Mouse (Mus musculus): ENCODE results near the gene Dhx15. TPM values are rescaled to one million over a fixed set of nuclear protein-coding genes. Genes with fewer than 3 reads are reported as not detected.

The Dhx15 gene
- polyA plus RNA-seq, 1 experiment from 2014 or later: 58.5 TPM

DNA sequence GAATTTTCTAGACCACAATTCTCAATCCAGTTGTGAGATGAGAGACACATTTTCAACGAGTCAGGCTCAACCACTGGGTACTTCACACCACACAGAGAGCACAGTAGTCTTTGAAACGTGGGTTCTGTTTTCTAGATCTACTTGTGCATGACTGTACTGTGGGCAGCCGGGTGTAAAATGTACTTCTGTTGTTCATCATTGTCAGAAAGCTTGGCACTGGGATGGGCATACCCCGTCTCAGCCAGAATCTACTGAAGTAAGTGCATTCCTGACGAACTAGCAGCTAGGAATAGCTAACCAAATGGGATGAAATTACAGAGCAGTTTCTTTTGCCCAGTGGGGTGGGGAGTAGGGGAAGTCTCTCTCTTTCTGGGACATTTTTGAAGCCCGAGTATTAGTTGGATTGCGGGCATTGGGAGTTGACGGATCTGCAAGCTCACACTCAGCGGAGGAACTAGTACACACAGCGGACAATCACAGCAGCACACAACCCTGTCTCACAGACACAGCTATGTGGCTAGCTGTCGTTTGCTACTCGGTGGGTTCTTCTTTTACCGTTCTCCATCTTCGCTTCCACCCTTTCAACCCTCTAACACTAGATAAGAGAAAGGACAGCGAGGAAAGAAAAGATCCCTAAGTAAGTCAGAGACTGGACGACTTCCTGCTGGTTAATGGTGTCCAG is 54.7 kb downstream of the Dhx15 start:
- Histone ChIP-seq H3K9ac (ENCODE audit: low read depth, low read length) (no peak overlapping the region), H3K27me3 (ENCODE audit: control insufficient read depth, insufficient read depth, low read length) (no peaks in the 10 kb centered on the region), H3K9me3 (replicated peaks; ENCODE audit: control insufficient read depth, low read length) (no peaks in the 10 kb centered on the region), H3K36me3 (ENCODE audit: control insufficient read depth, insufficient read depth, low read length) (peaks cover 6% of the 10 kb centered on the region; the same call in 1 of the 2 replicates), H3K27ac (ENCODE audit: low read depth, low read length) (no peak overlapping the region), H3K4me1 (ENCODE audit: control insufficient read depth, insufficient read depth, low read length) (no peaks in the 10 kb centered on the region), H3K4me3 (ENCODE audit: low read depth, low read length) (no peak overlapping the region), H3K4me2 (no peak overlapping the region)
- no peak for ATAC-seq (replicated peaks; ENCODE audit: insufficient number of reproducible peaks, low FRiP score, low TSS enrichment)
- WGBS (ENCODE audit: insufficient replicate concordance): 70% methylated on average over 16 of the region's 16 CpGs

DNA sequence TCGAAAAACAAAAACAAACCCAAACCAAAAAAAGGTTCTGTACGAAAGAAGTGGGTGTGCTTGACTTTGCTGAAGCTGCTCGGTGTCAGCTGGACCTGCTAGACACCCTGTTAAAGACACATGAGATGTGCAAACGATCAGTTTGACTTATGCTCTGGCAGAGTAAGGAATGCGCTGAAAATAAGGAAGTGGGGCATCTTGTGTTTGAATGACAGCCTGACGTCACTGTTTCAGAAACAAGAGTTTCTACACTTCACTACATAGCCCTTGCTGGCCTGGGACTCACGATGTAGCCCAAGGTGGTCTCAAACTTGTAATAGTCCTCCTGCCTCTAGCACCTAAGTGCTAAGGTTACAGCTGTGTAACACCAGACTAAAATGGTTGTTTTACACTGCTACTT is 57.5 kb downstream of the Dhx15 start:
- H3K27ac ChIP-seq (ENCODE audit: low read depth, low read length): no peak overlapping the region
- no peaks in the 10 kb centered on the region for H3K27me3 ChIP-seq (ENCODE audit: control insufficient read depth, insufficient read depth, low read length)
- no peak overlapping the region for H3K9ac ChIP-seq (ENCODE audit: low read depth, low read length)
- H3K4me1 ChIP-seq (ENCODE audit: control insufficient read depth, insufficient read depth, low read length): no peaks in the 10 kb centered on the region
- no peaks in the 10 kb centered on the region for H3K36me3 ChIP-seq (ENCODE audit: control insufficient read depth, insufficient read depth, low read length)
- no peak for ATAC-seq (replicated peaks; ENCODE audit: insufficient number of reproducible peaks, low FRiP score, low TSS enrichment)
- H3K4me2 ChIP-seq: no peak overlapping the region
- 92% methylated on average over 7 of the region's 7 CpGs for WGBS (ENCODE audit: insufficient replicate concordance)
- H3K4me3 ChIP-seq (ENCODE audit: low read depth, low read length): no peak overlapping the region
- H3K9me3 ChIP-seq (replicated peaks; ENCODE audit: control insufficient read depth, low read length): no peaks in the 10 kb centered on the region

DNA sequence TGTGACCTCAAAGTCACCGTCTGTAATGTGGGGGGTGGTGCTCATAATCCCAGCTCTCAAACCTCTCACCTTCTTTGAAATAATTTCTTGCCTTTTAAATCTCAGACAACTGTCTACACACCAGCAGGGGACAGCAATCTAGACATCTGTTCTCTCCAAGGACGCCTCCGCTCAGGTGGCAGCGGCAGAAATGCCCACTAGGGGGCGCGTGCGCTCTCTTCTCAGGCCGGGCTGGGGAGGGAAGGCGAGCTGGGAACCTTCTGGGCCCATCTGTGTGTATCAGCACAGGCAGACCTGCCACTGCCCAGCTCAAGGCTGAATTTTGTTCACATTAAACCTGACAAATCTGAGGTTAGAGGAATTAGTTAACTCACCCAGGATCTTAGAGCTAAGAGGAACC is 58.2 kb downstream of the Dhx15 start:
- Histone ChIP-seq H3K27me3 (ENCODE audit: control insufficient read depth, insufficient read depth, low read length) (no peaks in the 10 kb centered on the region), H3K9ac (ENCODE audit: low read depth, low read length) (no peak overlapping the region), H3K4me1 (ENCODE audit: control insufficient read depth, insufficient read depth, low read length) (no peaks in the 10 kb centered on the region), H3K36me3 (ENCODE audit: control insufficient read depth, insufficient read depth, low read length) (no peaks in the 10 kb centered on the region), H3K9me3 (replicated peaks; ENCODE audit: control insufficient read depth, low read length) (no peaks in the 10 kb centered on the region), H3K27ac (ENCODE audit: low read depth, low read length) (no peak overlapping the region), H3K4me3 (ENCODE audit: low read depth, low read length) (no peak overlapping the region), H3K4me2 (no peak overlapping the region)
- WGBS (ENCODE audit: insufficient replicate concordance): 23% methylated on average over 9 of the region's 9 CpGs
- ATAC-seq (replicated peaks; ENCODE audit: insufficient number of reproducible peaks, low FRiP score, low TSS enrichment): no peak

DNA sequence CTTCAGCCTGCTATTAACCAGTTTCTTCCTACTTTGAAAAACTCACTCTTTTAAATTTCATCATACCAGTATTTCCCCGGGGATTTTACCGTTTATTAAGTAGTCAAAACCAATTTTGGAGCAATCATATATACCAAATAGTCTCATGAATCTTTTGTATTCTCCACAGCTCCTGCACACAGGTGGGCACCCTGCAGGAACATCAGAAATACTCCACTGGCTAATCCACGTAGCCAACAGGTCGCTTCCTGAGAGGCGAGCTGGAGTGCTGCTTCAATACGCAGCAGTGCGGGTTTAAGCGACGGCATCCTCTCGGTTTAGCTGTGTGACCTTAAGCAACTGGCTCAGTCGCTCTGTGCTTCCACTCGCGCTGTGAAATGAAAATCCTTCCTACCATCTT is 58.9 kb downstream of the Dhx15 start:
- ATAC-seq (replicated peaks; ENCODE audit: insufficient number of reproducible peaks, low FRiP score, low TSS enrichment): no peak
- Histone ChIP-seq H3K4me1 (ENCODE audit: control insufficient read depth, insufficient read depth, low read length) (no peaks in the 10 kb centered on the region), H3K9me3 (replicated peaks; ENCODE audit: control insufficient read depth, low read length) (no peaks in the 10 kb centered on the region), H3K27me3 (ENCODE audit: control insufficient read depth, insufficient read depth, low read length) (no peaks in the 10 kb centered on the region), H3K36me3 (ENCODE audit: control insufficient read depth, insufficient read depth, low read length) (no peaks in the 10 kb centered on the region), H3K4me3 (ENCODE audit: low read depth, low read length) (no peak overlapping the region), H3K9ac (ENCODE audit: low read depth, low read length) (no peak overlapping the region), H3K27ac (ENCODE audit: low read depth, low read length) (no peak overlapping the region), H3K4me2 (no peak overlapping the region)
- 88% methylated on average over 13 of the region's 13 CpGs for WGBS (ENCODE audit: insufficient replicate concordance)

DNA sequence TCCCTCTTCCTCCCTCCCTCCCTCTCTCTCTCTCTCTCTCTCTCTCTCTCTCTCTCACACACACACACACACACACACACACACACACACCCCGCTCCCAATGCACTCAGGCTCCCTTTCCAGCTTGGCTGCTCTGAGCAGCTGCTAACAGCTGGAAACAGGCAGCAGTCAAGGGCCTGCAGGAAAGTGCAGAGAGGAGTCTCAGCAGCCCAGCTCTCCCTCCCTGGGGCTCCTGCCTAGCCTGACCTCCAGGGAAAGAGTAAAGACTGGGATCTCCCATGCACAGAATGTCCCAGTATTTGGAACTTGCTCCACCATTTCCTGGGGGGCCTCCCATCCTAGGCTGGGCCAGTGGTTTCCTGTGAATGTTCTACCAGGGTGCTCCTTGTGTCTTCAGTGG is 59.8 kb downstream of the Dhx15 start:
- no peaks in the 10 kb centered on the region for H3K36me3 ChIP-seq (ENCODE audit: control insufficient read depth, insufficient read depth, low read length)
- no peaks in the 10 kb centered on the region for H3K9me3 ChIP-seq (replicated peaks; ENCODE audit: control insufficient read depth, low read length)
- no peak for ATAC-seq (replicated peaks; ENCODE audit: insufficient number of reproducible peaks, low FRiP score, low TSS enrichment)
- no peak overlapping the region for H3K27ac ChIP-seq (ENCODE audit: low read depth, low read length)
- H3K27me3 ChIP-seq (ENCODE audit: control insufficient read depth, insufficient read depth, low read length): no peaks in the 10 kb centered on the region
- H3K4me2 ChIP-seq: no peak overlapping the region
- 50% methylated on average over 1 of the region's 1 CpGs for WGBS (ENCODE audit: insufficient replicate concordance)
- H3K4me3 ChIP-seq (ENCODE audit: low read depth, low read length): no peak overlapping the region
- no peaks in the 10 kb centered on the region for H3K4me1 ChIP-seq (ENCODE audit: control insufficient read depth, insufficient read depth, low read length)
- H3K9ac ChIP-seq (ENCODE audit: low read depth, low read length): no peak overlapping the region

DNA sequence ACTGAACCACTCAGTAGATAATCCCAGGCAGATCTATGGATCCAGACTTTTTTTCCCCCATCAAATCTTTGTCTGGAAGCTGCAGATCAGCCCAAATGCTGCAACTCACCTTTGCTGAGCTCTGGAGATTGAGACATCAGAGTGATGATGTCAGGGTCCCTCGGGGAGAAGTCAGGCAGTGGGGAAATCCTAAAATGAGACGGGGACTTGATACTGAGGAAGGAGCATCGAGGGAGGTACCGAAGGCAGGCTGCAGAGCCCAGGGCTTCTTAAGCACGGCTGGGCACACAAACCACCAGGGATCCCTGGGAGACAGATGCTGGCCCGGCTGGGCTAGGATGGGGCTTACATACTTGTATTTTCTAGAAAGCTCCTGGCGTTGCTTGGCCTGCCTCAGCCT is 64.1 kb downstream of the Dhx15 start:
- no peaks in the 10 kb centered on the region for H3K4me1 ChIP-seq (ENCODE audit: control insufficient read depth, insufficient read depth, low read length)

DNA sequence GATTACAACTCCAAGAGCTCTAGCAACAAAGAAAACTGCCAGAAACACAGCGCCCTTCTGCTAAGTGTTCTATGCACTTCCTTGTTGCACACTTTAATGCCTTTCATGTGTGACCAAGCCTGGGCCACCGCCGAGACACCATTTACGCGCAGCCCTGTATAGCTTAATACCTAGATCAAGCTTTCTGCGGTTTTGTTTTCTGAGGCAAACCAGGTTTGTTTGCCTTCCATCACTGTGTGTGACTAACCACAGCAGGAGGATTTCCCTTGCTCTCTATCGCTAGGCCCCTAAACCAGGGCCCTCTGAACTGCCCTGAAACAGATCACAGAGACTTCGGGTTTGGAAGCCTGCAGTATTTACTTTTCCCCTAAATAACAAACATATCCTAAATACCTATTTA is 64.5 kb downstream of the Dhx15 start:
- WGBS (ENCODE audit: insufficient replicate concordance): 71% methylated on average over 8 of the region's 8 CpGs
- Histone ChIP-seq H3K9ac (ENCODE audit: low read depth, low read length) (no peak overlapping the region), H3K4me3 (ENCODE audit: low read depth, low read length) (no peak overlapping the region), H3K36me3 (ENCODE audit: control insufficient read depth, insufficient read depth, low read length) (no peaks in the 10 kb centered on the region), H3K27ac (ENCODE audit: low read depth, low read length) (no peak overlapping the region), H3K9me3 (replicated peaks; ENCODE audit: control insufficient read depth, low read length) (no peaks in the 10 kb centered on the region), H3K27me3 (ENCODE audit: control insufficient read depth, insufficient read depth, low read length) (no peaks in the 10 kb centered on the region), H3K4me2 (no peak overlapping the region), H3K4me1 (ENCODE audit: control insufficient read depth, insufficient read depth, low read length) (no peaks in the 10 kb centered on the region)
- ATAC-seq (replicated peaks; ENCODE audit: insufficient number of reproducible peaks, low FRiP score, low TSS enrichment): no peak

More for the DNA sequence above, 64.1 kb downstream of the Dhx15 start:
- Histone ChIP-seq H3K27ac (ENCODE audit: low read depth, low read length) (no peak overlapping the region), H3K27me3 (ENCODE audit: control insufficient read depth, insufficient read depth, low read length) (no peaks in the 10 kb centered on the region), H3K4me3 (ENCODE audit: low read depth, low read length) (no peak overlapping the region), H3K36me3 (ENCODE audit: control insufficient read depth, insufficient read depth, low read length) (no peaks in the 10 kb centered on the region), H3K9me3 (replicated peaks; ENCODE audit: control insufficient read depth, low read length) (no peaks in the 10 kb centered on the region), H3K9ac (ENCODE audit: low read depth, low read length) (no peak overlapping the region), H3K4me2 (no peak overlapping the region)
- ATAC-seq (replicated peaks; ENCODE audit: insufficient number of reproducible peaks, low FRiP score, low TSS enrichment): no peak
- WGBS (ENCODE audit: insufficient replicate concordance): 63% methylated on average over 7 of the region's 7 CpGs

DNA sequence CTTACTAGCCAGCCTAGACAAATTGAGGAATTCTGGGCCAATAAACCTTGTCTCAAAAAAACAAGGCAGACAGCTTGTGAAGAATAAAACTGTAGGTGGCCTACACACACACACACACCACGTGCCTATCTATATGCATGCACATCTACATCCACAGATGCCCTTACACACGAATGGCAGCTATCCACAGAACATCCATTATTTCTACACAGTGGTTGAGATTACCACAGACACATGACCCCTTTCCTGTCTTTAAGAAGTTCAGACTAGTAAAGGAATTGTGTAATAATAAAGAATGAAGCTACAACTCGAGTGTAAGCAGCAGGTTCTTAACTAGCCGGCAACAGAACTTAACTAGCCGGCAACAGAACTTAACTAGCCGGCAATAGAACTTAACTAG is 68.2 kb downstream of the Dhx15 start:
- WGBS (ENCODE audit: insufficient replicate concordance): 78% methylated on average over 6 of the region's 6 CpGs
- no peak overlapping the region for H3K27ac ChIP-seq (ENCODE audit: low read depth, low read length)

DNA sequence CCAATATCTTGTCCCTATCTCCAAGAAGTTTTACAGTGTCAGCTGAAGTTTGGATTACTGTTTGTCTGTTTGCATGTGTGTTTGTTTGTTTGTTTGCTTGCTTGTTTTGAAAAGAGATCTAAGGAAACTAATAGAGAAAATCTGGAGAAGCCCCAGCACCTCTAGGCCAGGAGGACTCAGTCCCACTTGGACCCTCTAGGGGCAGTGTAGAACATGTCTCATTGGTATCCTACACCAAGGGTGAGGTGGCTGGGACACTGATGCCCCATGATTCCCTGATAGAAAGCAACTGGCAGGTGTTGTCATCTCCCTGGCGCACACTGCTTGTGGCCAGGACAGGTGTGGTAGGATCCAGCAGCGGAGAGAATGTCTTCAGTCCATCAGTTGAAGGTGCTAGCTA is 70.5 kb downstream of the Dhx15 start:
- Histone ChIP-seq H3K4me1 (ENCODE audit: control insufficient read depth, insufficient read depth, low read length) (0 out of 2 replicates have a peak, but pooled peaks cover 7% of the 10 kb centered on the region), H3K27me3 (ENCODE audit: control insufficient read depth, insufficient read depth, low read length) (peaks cover 5% of the 10 kb centered on the region), H3K4me3 (ENCODE audit: low read depth, low read length) (no peak overlapping the region), H3K27ac (ENCODE audit: low read depth, low read length) (no peak overlapping the region), H3K9me3 (replicated peaks; ENCODE audit: control insufficient read depth, low read length) (no peaks in the 10 kb centered on the region), H3K4me2 (no peak overlapping the region), H3K36me3 (ENCODE audit: control insufficient read depth, insufficient read depth, low read length) (no peaks in the 10 kb centered on the region), H3K9ac (ENCODE audit: low read depth, low read length) (no peak overlapping the region)
- no peak for ATAC-seq (replicated peaks; ENCODE audit: insufficient number of reproducible peaks, low FRiP score, low TSS enrichment)
- WGBS (ENCODE audit: insufficient replicate concordance): 51% methylated on average over 2 of the region's 2 CpGs

More for the DNA sequence above, 68.2 kb downstream of the Dhx15 start:
- H3K27me3 ChIP-seq (ENCODE audit: control insufficient read depth, insufficient read depth, low read length): no peaks in the 10 kb centered on the region
- no peaks in the 10 kb centered on the region for H3K9me3 ChIP-seq (replicated peaks; ENCODE audit: control insufficient read depth, low read length)
- no peak overlapping the region for H3K9ac ChIP-seq (ENCODE audit: low read depth, low read length)
- no peaks in the 10 kb centered on the region for H3K4me1 ChIP-seq (ENCODE audit: control insufficient read depth, insufficient read depth, low read length)
- no peak overlapping the region for H3K4me2 ChIP-seq
- H3K36me3 ChIP-seq (ENCODE audit: control insufficient read depth, insufficient read depth, low read length): no peaks in the 10 kb centered on the region
- no peak for ATAC-seq (replicated peaks; ENCODE audit: insufficient number of reproducible peaks, low FRiP score, low TSS enrichment)
- H3K4me3 ChIP-seq (ENCODE audit: low read depth, low read length): no peak overlapping the region
